Mouse (Mus musculus) neural tube, embryonic 13.5 days (tissue): ENCODE data around the gene Actn2. TPM values are rescaled to one million over a fixed set of nuclear protein-coding genes. Genes with fewer than 3 reads are reported as not detected.

ENCODE experiments used
- ATAC-seq: fragments of 200-750 bp; cut with Nextera tagmentation; 2 replicates; pipeline ENCODE4 v1.8.0; 2017; ENCODE audit warnings: low read depth, mild to moderate bottlenecking, moderate TSS enrichment, moderate library complexity
- H3K27ac ChIP-seq: fragments of 300-500 bp; sonication (generic); replicated peaks from 2 replicates; pipeline ENCODE4 v1.5.1; 2015; ENCODE audit warnings: moderate library complexity, mild to moderate bottlenecking, inconsistent platforms
- H3K27me3 ChIP-seq: fragments of 300-500 bp; sonication (generic); 2 replicates; pipeline ENCODE4 v1.6.1; 2015; ENCODE audit warnings: mild to moderate bottlenecking, inconsistent platforms
- H3K36me3 ChIP-seq: fragments of 300-500 bp; sonication (generic); 2 replicates; pipeline ENCODE4 v1.6.1; 2015; ENCODE audit warnings: mild to moderate bottlenecking, inconsistent platforms
- H3K4me1 ChIP-seq: fragments of 300-500 bp; sonication (generic); replicated peaks from 2 replicates; pipeline ENCODE4 v1.6.1; 2015; ENCODE audit warnings: inconsistent platforms
- H3K4me2 ChIP-seq: fragments of 300-500 bp; sonication (generic); 2 replicates; pipeline ENCODE4 v1.6.1; 2015; ENCODE audit warnings: inconsistent platforms, mild to moderate bottlenecking, moderate library complexity
- H3K4me3 ChIP-seq: fragments of 300-500 bp; sonication (generic); 2 replicates; pipeline ENCODE4 v1.5.1; 2015; ENCODE audit warnings: mild to moderate bottlenecking, inconsistent platforms
- H3K9ac ChIP-seq: fragments of 300-500 bp; sonication (generic); 2 replicates; pipeline ENCODE4 v1.6.1; 2015; ENCODE audit warnings: moderate library complexity, mild to moderate bottlenecking, inconsistent platforms
- H3K9me3 ChIP-seq: fragments of 300-500 bp; sonication (generic); 2 replicates; pipeline ENCODE4 v1.6.1; 2016; ENCODE audit warnings: inconsistent platforms
- WGBS: fragments of 180-500 bp; shearing (Covaris S2); methylation state at CpG from one replicate; pipeline ENCODE4 v1.1.7; 2015; 5-methylcytosine and 5-hydroxymethylcytosine counted together
- polyA plus RNA-seq: library from polyadenylated mRNA; unstranded; fragments of >200 nt; fragmentation: Nextera tagmentation; extraction: Ambion mirVana; gene quantifications from 2 replicates; pipeline ENCODE4 v1.2.1, GENCODE M21; 2015

Gene Actn2
- polyA plus RNA-seq = 9.7 and 22.0 TPM in 2 replicates

- H3K4me1 ChIP-seq = 0 out of 2 replicates have a peak, but pooled peaks cover 5% of the 10 kb centered on the region
Observed at GRCm38 (mm10) chr13:12340183-12340975, at the start of gene Actn2. Gene Actn2, minus strand, starts transcription at chr13:12340760.

GRCm38 (mm10) chr13:12386286-12386685 is 45.7 kb upstream of the Actn2 start:
- Histone ChIP-seq H3K4me2 (no peak overlapping the region), H3K27me3 (no peaks in the 10 kb centered on the region), H3K4me1 (no peaks in the 10 kb centered on the region), H3K9ac (no peak overlapping the region), H3K36me3 (no peaks in the 10 kb centered on the region), H3K4me3 (no peak overlapping the region), H3K9me3 (no peaks in the 10 kb centered on the region), H3K27ac (no peak overlapping the region)
- ATAC-seq = no peak

More at GRCm38 (mm10) chr13:12340183-12340975, at the start of gene Actn2:
- Histone ChIP-seq H3K9me3 (no peaks in the 10 kb centered on the region), H3K4me3 (peak within 1 kb of the TSS; percentile 46), H3K4me2 (peak within 1 kb of the TSS; percentile 75), H3K27ac (no peak within 1 kb of the TSS), H3K27me3 (no peaks in the 10 kb centered on the region), H3K9ac (peak within 1 kb of the TSS; percentile 75), H3K36me3 (no peaks in the 10 kb centered on the region)
- ATAC-seq = peak; percentile 99
- WGBS = under 1% methylated on average over 36 of the region's 43 CpGs

GRCm38 (mm10) chr13:12384796-12385195 is 44.2 kb upstream of the Actn2 start:
- Histone ChIP-seq H3K9me3 (no peaks in the 10 kb centered on the region), H3K4me3 (no peak overlapping the region), H3K27ac (no peak overlapping the region), H3K4me1 (no peaks in the 10 kb centered on the region), H3K4me2 (no peak overlapping the region), H3K36me3 (no peaks in the 10 kb centered on the region), H3K27me3 (no peaks in the 10 kb centered on the region), H3K9ac (no peak overlapping the region)
- ATAC-seq = no peak

GRCm38 (mm10) chr13:12376778-12377177 is 36.2 kb upstream of the Actn2 start:
- no peaks in the 10 kb centered on the region for H3K9me3 ChIP-seq
- ATAC-seq = no peak
- H3K27me3 ChIP-seq = no peaks in the 10 kb centered on the region
- 70% methylated on average over 1 of the region's 1 CpGs for WGBS
- no peak overlapping the region for H3K27ac ChIP-seq
- H3K4me3 ChIP-seq = no peak overlapping the region
- H3K4me1 ChIP-seq = no peaks in the 10 kb centered on the region
- H3K9ac ChIP-seq = no peak overlapping the region
- H3K4me2 ChIP-seq = no peak overlapping the region
- no peaks in the 10 kb centered on the region for H3K36me3 ChIP-seq

- H3K27me3 ChIP-seq = no peaks in the 10 kb centered on the region
- H3K4me1 ChIP-seq = no peaks in the 10 kb centered on the region; the same call in 1 of the 2 replicates
- H3K4me2 ChIP-seq = no peak overlapping the region
- WGBS = 81% methylated on average over 3 of the region's 3 CpGs
- H3K9ac ChIP-seq = no peak overlapping the region
- no peak for ATAC-seq
- no peaks in the 10 kb centered on the region for H3K9me3 ChIP-seq
- H3K27ac ChIP-seq = no peak overlapping the region
- H3K36me3 ChIP-seq = no peaks in the 10 kb centered on the region
- no peak overlapping the region for H3K4me3 ChIP-seq
Observed at GRCm38 (mm10) chr13:12372755-12373154, 32.2 kb upstream of the Actn2 start.

- Histone ChIP-seq H3K9ac (no peak overlapping the region), H3K4me2 (no peak overlapping the region), H3K9me3 (no peaks in the 10 kb centered on the region), H3K36me3 (no peaks in the 10 kb centered on the region), H3K27ac (no peak overlapping the region), H3K4me1 (no peaks in the 10 kb centered on the region; the same call in 1 of the 2 replicates), H3K27me3 (no peaks in the 10 kb centered on the region), H3K4me3 (no peak overlapping the region)
- WGBS = 88% methylated on average over 11 of the region's 11 CpGs
- no peak for ATAC-seq
Observed at GRCm38 (mm10) chr13:12369930-12370329, 29.4 kb upstream of the Actn2 start.

- no peaks in the 10 kb centered on the region; the same call in 1 of the 2 replicates for H3K4me1 ChIP-seq
- H3K4me2 ChIP-seq = no peak overlapping the region
- ATAC-seq = no peak
- no peak overlapping the region for H3K9ac ChIP-seq
- no peak overlapping the region for H3K27ac ChIP-seq
- no peaks in the 10 kb centered on the region for H3K36me3 ChIP-seq
- no peaks in the 10 kb centered on the region for H3K27me3 ChIP-seq
- WGBS = 68% methylated on average over 8 of the region's 8 CpGs
- H3K4me3 ChIP-seq = no peak overlapping the region
- no peaks in the 10 kb centered on the region for H3K9me3 ChIP-seq
Observed at GRCm38 (mm10) chr13:12369041-12369621, 28.6 kb upstream of the Actn2 start.

GRCm38 (mm10) chr13:12361486-12361885 is 20.9 kb upstream of the Actn2 start:
- H3K36me3 ChIP-seq = no peaks in the 10 kb centered on the region
- no peak for ATAC-seq
- H3K4me2 ChIP-seq = no peak overlapping the region
- 83% methylated on average over 4 of the region's 4 CpGs for WGBS
- no peak overlapping the region for H3K9ac ChIP-seq
- no peak overlapping the region for H3K27ac ChIP-seq
- no peaks in the 10 kb centered on the region for H3K4me1 ChIP-seq
- no peaks in the 10 kb centered on the region for H3K9me3 ChIP-seq
- H3K27me3 ChIP-seq = no peaks in the 10 kb centered on the region
- no peak overlapping the region for H3K4me3 ChIP-seq

GRCm38 (mm10) chr13:12357554-12357953 is 17.0 kb upstream of the Actn2 start:
- H3K27me3 ChIP-seq = no peaks in the 10 kb centered on the region
- WGBS = 81% methylated on average over 5 of the region's 5 CpGs
- H3K4me1 ChIP-seq = no peaks in the 10 kb centered on the region
- H3K9ac ChIP-seq = no peak overlapping the region
- ATAC-seq = no peak
- H3K4me3 ChIP-seq = no peak overlapping the region
- no peak overlapping the region for H3K27ac ChIP-seq
- H3K9me3 ChIP-seq = no peaks in the 10 kb centered on the region
- no peak overlapping the region for H3K4me2 ChIP-seq
- no peaks in the 10 kb centered on the region for H3K36me3 ChIP-seq

- WGBS = 75% methylated on average over 4 of the region's 4 CpGs
- Histone ChIP-seq H3K9me3 (no peaks in the 10 kb centered on the region), H3K4me3 (no peak overlapping the region), H3K4me1 (no peaks in the 10 kb centered on the region), H3K36me3 (no peaks in the 10 kb centered on the region), H3K27me3 (no peaks in the 10 kb centered on the region), H3K27ac (no peak overlapping the region), H3K9ac (no peak overlapping the region), H3K4me2 (no peak overlapping the region)
- no peak for ATAC-seq
Observed at GRCm38 (mm10) chr13:12356184-12356583, 15.6 kb upstream of the Actn2 start.

GRCm38 (mm10) chr13:12349197-12349824 is 8.8 kb upstream of the Actn2 start:
- 78% methylated on average over 13 of the region's 13 CpGs for WGBS
- Histone ChIP-seq H3K9me3 (no peaks in the 10 kb centered on the region), H3K36me3 (no peaks in the 10 kb centered on the region), H3K9ac (no peak overlapping the region), H3K4me2 (no peak overlapping the region), H3K27ac (no peak overlapping the region), H3K4me1 (no peaks in the 10 kb centered on the region), H3K27me3 (no peaks in the 10 kb centered on the region), H3K4me3 (no peak overlapping the region)
- ATAC-seq = no peak

GRCm38 (mm10) chr13:12346837-12347236 is 6.3 kb upstream of the Actn2 start:
- no peaks in the 10 kb centered on the region for H3K4me1 ChIP-seq

More at GRCm38 (mm10) chr13:12346837-12347236, 6.3 kb upstream of the Actn2 start:
- Histone ChIP-seq H3K36me3 (no peaks in the 10 kb centered on the region), H3K9ac (no peak overlapping the region), H3K9me3 (no peaks in the 10 kb centered on the region), H3K4me2 (no peak overlapping the region), H3K27me3 (no peaks in the 10 kb centered on the region), H3K27ac (no peak overlapping the region), H3K4me3 (no peak overlapping the region)
- ATAC-seq = no peak
- WGBS = 72% methylated on average over 3 of the region's 3 CpGs
